Mouse (Mus musculus) heart, postnatal 0 days (tissue): Measurements from ENCODE around the gene Cotl1. TPM values are rescaled to one million over a fixed set of nuclear protein-coding genes. Genes with fewer than 3 reads are reported as not detected.

ENCODE experiments used
- ATAC-seq: fragments of 200-750 bp; cut with Nextera tagmentation; 2 replicates; pipeline ENCODE4 v1.8.0; 2017; ENCODE audit warnings: low read depth, moderate number of reproducible peaks, moderate library complexity; ENCODE audit not compliant: insufficient read depth
- DNase-seq: peaks from one replicate; pipeline ENCODE4 v3.0.0-alpha.2; 2016; ENCODE audit warnings: low spot score
- H3K27ac ChIP-seq: fragments of 300-500 bp; sonication (generic); 2 replicates; pipeline ENCODE4 v1.5.1; 2014; ENCODE audit warnings: low read depth, mild to moderate bottlenecking
- H3K27me3 ChIP-seq: fragments of 300-500 bp; sonication (generic); 2 replicates; pipeline ENCODE4 v1.6.1; 2014; ENCODE audit warnings: low read length, mixed read lengths; ENCODE audit not compliant: control insufficient read depth, insufficient read depth
- H3K36me3 ChIP-seq: fragments of 300-500 bp; sonication (generic); replicated peaks from 2 replicates; pipeline ENCODE4 v1.6.1; 2014; ENCODE audit warnings: low read length, mixed read lengths; ENCODE audit not compliant: control insufficient read depth, insufficient read depth
- H3K4me1 ChIP-seq: fragments of 300-500 bp; sonication (generic); 2 replicates; pipeline ENCODE4 v1.6.1; 2014; ENCODE audit warnings: antibody characterized with exemption; ENCODE audit not compliant: control insufficient read depth, insufficient read depth
- H3K4me2 ChIP-seq: fragments of 300-500 bp; sonication (generic); 2 replicates; pipeline ENCODE4 v1.6.1; 2014; ENCODE audit warnings: low read depth, mild to moderate bottlenecking, low read length, moderate library complexity
- H3K4me3 ChIP-seq: fragments of 300-500 bp; sonication (generic); 2 replicates; pipeline ENCODE4 v1.5.1; 2014; ENCODE audit warnings: low read depth, low read length
- H3K9ac ChIP-seq: fragments of 300-500 bp; sonication (generic); replicated peaks from 2 replicates; pipeline ENCODE4 v1.6.1; 2014; ENCODE audit warnings: low read depth, low read length, mixed read lengths
- H3K9me3 ChIP-seq: fragments of 300-500 bp; sonication (generic); replicated peaks from 2 replicates; pipeline ENCODE4 v1.6.1; 2016; ENCODE audit warnings: low read length; ENCODE audit not compliant: control insufficient read depth
- CTCF ChIP-seq: IDR thresholded peaks from 2 replicates; pipeline ENCODE4 v1.5.1; 2016; ENCODE audit warnings: antibody characterized with exemption, control low read depth, low read depth
- EP300 ChIP-seq: IDR thresholded peaks from 2 replicates; pipeline ENCODE4 v1.6.1; 2016; ENCODE audit warnings: antibody characterized with exemption, low read depth
- WGBS: fragments of 180-500 bp; shearing (Covaris S2); extraction: QIAGEN DNeasy Blood & Tissue Kit; methylation state at CpG from one replicate; pipeline ENCODE4 v1.1.7; 2014; 5-methylcytosine and 5-hydroxymethylcytosine counted together
- polyA plus RNA-seq: library from polyadenylated mRNA; unstranded; fragments of >200 nt; fragmentation: Nextera tagmentation; extraction: Ambion mirVana; gene quantifications from 2 replicates; pipeline ENCODE4 v1.2.1, GENCODE M21; 2015
- total RNA-seq: library from RNA; depleted of rRNA; stranded (reverse); fragments of >200 nt; gene quantifications from 2 replicates; pipeline ENCODE4 v1.2.3, GENCODE M21; 2014; ENCODE audit warnings: low replicate concordance; rRNA removed

The Cotl1 gene
- 28.3 and 79.5 TPM in 2 replicates for total RNA-seq
- 15.4 and 22.3 TPM in 2 replicates for polyA plus RNA-seq

GRCm38 (mm10) chr8:119840275-119840808 lies at the start of gene Cotl1:
Gene Cotl1 (minus strand): TSS chr8:119840544.
- TF ChIP-seq EP300: no peak
- TF ChIP-seq CTCF: no peak
- no peaks in the 10 kb centered on the region for H3K36me3 ChIP-seq

GRCm38 (mm10) chr8:119888012-119888411 lies 47.7 kb upstream of the Cotl1 start:
- Histone ChIP-seq H3K9ac (no peak overlapping the region), H3K27me3 (no peaks in the 10 kb centered on the region), H3K4me3 (no peak overlapping the region), H3K27ac (no peak overlapping the region), H3K9me3 (no peaks in the 10 kb centered on the region), H3K36me3 (no peaks in the 10 kb centered on the region), H3K4me1 (no peaks in the 10 kb centered on the region), H3K4me2 (no peak overlapping the region)
- TF ChIP-seq EP300: no peak
- TF ChIP-seq CTCF: no peak
- no peak for ATAC-seq
- WGBS: 80% methylated on average over 4 of the region's 4 CpGs
- DNase-seq: no peak

More at GRCm38 (mm10) chr8:119840275-119840808, at the start of gene Cotl1:
- peak; percentile 97 for ATAC-seq
- H3K9ac ChIP-seq: peak within 1 kb of the TSS; percentile 54
- H3K27me3 ChIP-seq: no peaks in the 10 kb centered on the region
- peaks cover 16% of the 10 kb centered on the region; the same call in 1 of the 2 replicates for H3K4me1 ChIP-seq
- peak within 1 kb of the TSS; percentile 94 for H3K4me2 ChIP-seq
- DNase-seq: peak; percentile 96
- WGBS: under 1% methylated on average over 56 of the region's 57 CpGs
- H3K9me3 ChIP-seq: no peaks in the 10 kb centered on the region
- peak within 1 kb of the TSS; percentile 70 for H3K27ac ChIP-seq
- H3K4me3 ChIP-seq: peak within 1 kb of the TSS; percentile 62

DNA sequence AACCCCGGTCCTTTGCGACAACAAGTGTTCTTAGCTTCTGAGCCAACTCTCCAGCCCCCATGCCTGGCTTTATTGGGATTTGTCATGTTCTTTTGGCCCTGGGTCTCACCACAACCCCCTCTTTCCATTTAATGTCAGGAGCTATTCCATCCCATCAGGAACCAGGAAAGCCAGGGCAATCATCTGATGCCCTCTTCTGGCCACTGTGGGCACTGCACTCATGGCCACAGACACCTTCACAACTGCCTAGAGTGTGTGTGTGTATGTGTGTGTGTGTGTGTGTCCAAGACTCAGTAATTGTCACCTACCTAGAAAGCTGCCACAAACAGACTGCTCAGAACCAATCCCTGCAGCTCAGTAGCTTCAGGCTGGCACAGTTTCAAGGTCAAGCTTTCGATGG lies 46.8 kb upstream of the Cotl1 start:
- DNase-seq (no peak), ATAC-seq (no peak)
- H3K4me2 ChIP-seq: no peak overlapping the region
- H3K27me3 ChIP-seq: no peaks in the 10 kb centered on the region
- no peaks in the 10 kb centered on the region for H3K9me3 ChIP-seq
- H3K27ac ChIP-seq: no peak overlapping the region
- no peaks in the 10 kb centered on the region for H3K4me1 ChIP-seq
- no peak overlapping the region for H3K9ac ChIP-seq
- TF ChIP-seq CTCF: peak; percentile 66
- no peak for TF ChIP-seq EP300
- no peaks in the 10 kb centered on the region for H3K36me3 ChIP-seq
- no peak overlapping the region for H3K4me3 ChIP-seq
- WGBS: 90% methylated on average over 3 of the region's 3 CpGs

GRCm38 (mm10) chr8:119885612-119886011 lies 45.3 kb upstream of the Cotl1 start:
- H3K4me1 ChIP-seq: no peaks in the 10 kb centered on the region
- 9% methylated on average over 3 of the region's 3 CpGs for WGBS
- DNase-seq: peak; percentile 76

GRCm38 (mm10) chr8:119883281-119883680 lies 42.9 kb upstream of the Cotl1 start:
- Histone ChIP-seq H3K36me3 (no peaks in the 10 kb centered on the region; the same call in 1 of the 2 replicates), H3K4me2 (no peak overlapping the region), H3K4me1 (no peaks in the 10 kb centered on the region), H3K9me3 (no peaks in the 10 kb centered on the region), H3K27me3 (no peaks in the 10 kb centered on the region), H3K27ac (no peak overlapping the region), H3K9ac (no peak overlapping the region), H3K4me3 (no peak overlapping the region)
- WGBS: 88% methylated on average over 7 of the region's 7 CpGs
- DNase-seq (no peak), ATAC-seq (no peak)
- TF ChIP-seq CTCF (no peak), EP300 (no peak)

More at GRCm38 (mm10) chr8:119885612-119886011, 45.3 kb upstream of the Cotl1 start:
- ATAC-seq: peak; percentile 68
- TF ChIP-seq EP300: no peak
- TF ChIP-seq CTCF: no peak
- Histone ChIP-seq H3K4me2 (no peak overlapping the region), H3K36me3 (no peaks in the 10 kb centered on the region), H3K27ac (no peak overlapping the region), H3K4me3 (no peak overlapping the region), H3K9me3 (no peaks in the 10 kb centered on the region), H3K9ac (no peak overlapping the region), H3K27me3 (no peaks in the 10 kb centered on the region)

GRCm38 (mm10) chr8:119881917-119882316 lies 41.6 kb upstream of the Cotl1 start:
- no peaks in the 10 kb centered on the region for H3K9me3 ChIP-seq
- H3K27ac ChIP-seq: no peak overlapping the region
- H3K4me2 ChIP-seq: no peak overlapping the region
- H3K27me3 ChIP-seq: no peaks in the 10 kb centered on the region
- no peaks in the 10 kb centered on the region for H3K4me1 ChIP-seq
- TF ChIP-seq EP300 (no peak), CTCF (no peak)
- peaks cover 3% of the 10 kb centered on the region; the same call in 1 of the 2 replicates for H3K36me3 ChIP-seq
- 86% methylated on average over 8 of the region's 8 CpGs for WGBS
- no peak for ATAC-seq
- H3K4me3 ChIP-seq: no peak overlapping the region
- H3K9ac ChIP-seq: no peak overlapping the region
- no peak for DNase-seq
